Mouse (Mus musculus): Measurements from ENCODE around the gene Dmrt2. TPM values are rescaled to one million over a fixed set of nuclear protein-coding genes. Genes with fewer than 3 reads are reported as not detected.

Dmrt2 gene
- total RNA-seq, 2 experiments from 2014 or later = 0.14 to 0.18 TPM

DNA sequence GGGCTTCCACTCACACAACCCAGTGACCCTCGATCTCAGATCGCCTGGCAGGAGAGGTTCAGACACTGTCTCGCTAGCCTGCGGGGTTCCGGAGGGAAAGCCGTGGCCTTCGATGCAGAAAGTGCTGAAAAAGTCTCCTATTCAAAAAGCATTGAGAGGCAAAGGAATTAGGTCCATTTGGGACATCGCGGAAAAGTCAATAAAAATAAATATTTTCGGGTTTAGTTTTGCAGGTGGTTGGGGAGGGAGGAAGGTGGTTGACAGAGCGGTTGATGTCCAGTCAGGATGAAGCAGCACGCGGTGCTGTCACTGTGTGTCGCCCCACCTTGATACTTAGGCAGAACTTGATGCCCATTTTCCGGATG lies 1.8 kb downstream of the Dmrt2 start:
- intact Hi-C loops (cut with DNase I) = loop anchor here (5.0 kb wide), 1 partner anchor 67 kb away; no protein-coding TSS in a partner anchor
- no peak for DNase-seq (ENCODE audit: low spot score)

DNA sequence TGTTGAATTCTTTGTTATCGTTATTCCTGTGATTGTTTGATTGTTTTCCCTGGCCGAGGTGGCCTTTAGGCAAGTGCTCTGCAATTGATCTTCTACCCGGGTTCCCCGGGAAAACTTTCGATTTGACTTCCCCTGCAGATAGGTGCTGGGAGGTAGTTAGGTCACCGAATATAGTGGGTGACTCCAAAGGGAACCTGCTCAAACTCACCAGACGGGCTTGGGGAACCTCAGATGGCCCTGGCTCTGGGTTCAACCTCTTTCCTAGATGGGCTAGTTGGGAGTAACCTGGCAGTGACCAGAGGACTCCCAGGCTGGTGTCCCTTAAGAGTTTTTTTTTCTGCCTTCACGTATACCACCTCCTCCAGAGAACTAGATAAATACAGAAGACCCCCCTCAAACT lies 2.5 kb downstream of the Dmrt2 start:
- intact Hi-C loops (cut with DNase I) = loop anchor here (5.0 kb wide), 1 partner anchor 67 kb away; no protein-coding TSS in a partner anchor

GRCm38 (mm10) chr19:25675866-25676440 lies 3.7 kb downstream of the Dmrt2 start:
- intact Hi-C loops (cut with DNase I) = no loop called here
- DNase-seq (ENCODE audit: low spot score) = no peak

More for the DNA sequence above, 2.5 kb downstream of the Dmrt2 start:
- no peak for DNase-seq (ENCODE audit: low spot score)

GRCm38 (mm10) chr19:25698850-25699249 lies 26.6 kb downstream of the Dmrt2 start:
- intact Hi-C loops (cut with DNase I) = no loop called here
- DNase-seq (ENCODE audit: low spot score) = no peak

DNA sequence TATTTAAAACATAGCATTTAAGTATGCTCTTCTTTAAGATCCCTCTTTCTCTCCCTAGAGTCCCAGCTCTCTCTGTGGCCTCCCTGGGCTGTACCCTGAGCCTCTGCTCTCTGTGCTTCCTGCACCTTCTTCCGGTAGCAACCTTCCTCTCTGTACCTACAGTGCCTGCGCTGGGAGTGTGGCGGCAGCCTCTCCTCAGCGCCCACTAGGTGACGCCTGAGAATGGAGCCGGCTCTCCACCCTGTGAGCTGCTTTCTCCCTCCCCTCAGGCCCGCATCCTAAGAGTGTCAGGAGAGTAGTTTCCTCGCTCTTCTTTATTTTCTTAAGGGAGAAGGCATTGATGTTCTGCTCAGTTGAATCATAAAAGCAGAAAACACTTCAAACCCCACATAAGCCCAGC lies 41.2 kb downstream of the Dmrt2 start:
- DNase-seq (ENCODE audit: low spot score) = no peak
- intact Hi-C loops (cut with DNase I) = loop anchor here (10.0 kb wide), 1 partner anchor 321 kb away; no protein-coding TSS in a partner anchor

DNA sequence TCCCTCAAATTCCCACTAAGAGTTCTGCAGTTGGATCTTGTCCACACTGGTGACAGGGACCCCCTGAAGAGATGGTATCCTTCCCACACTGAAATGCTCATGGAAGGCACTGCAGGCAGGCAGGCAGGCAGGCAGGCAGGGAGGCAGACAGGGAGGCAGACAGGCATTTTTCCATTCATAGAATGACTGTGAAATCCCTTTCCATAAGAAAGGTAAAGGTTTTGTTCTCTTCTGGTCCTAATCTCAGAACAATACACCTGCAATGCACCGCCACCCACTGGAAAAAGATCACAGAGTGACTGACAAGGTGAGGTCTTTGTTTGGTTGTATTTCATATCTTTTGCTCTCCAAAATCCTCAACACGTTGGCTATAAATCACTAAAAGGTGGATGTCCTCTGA lies 42.7 kb downstream of the Dmrt2 start:
- DNase-seq (ENCODE audit: low spot score) = no peak
- intact Hi-C loops (cut with DNase I) = loop anchor here (10.0 kb wide), 1 partner anchor 320 kb away; no protein-coding TSS in a partner anchor

DNA sequence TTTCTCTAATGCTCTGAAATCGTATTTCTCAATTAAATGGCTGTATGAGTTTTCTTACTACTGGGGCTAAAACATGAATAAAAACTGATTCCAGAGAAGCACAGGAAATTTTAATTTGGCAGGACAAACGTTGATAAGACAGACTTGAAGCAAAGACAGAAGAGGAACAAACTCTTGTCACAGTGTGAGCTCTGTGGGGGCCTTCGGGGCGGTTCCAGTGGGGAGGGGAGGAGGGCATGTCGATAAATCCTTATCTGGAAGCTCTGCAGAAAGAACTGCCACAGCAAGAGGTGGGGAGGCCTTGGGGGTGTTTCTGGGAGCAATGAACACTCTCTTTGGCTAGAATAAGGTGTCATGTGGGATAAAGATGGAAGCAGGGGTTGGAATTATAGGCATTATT lies 50.4 kb downstream of the Dmrt2 start:
- no peak for DNase-seq (ENCODE audit: low spot score)
- intact Hi-C loops (cut with DNase I) = no loop called here

Other genes starting within 250 kb of the Dmrt2 start
- gene Dmrt1, start 166.8 kb upstream of the Dmrt2 start, total RNA-seq (2021) = not detected
- not detected for gene Dmrt3, start 62.1 kb upstream of the Dmrt2 start, total RNA-seq (2021)

Measured in heart, postnatal 25 days (tissue).